Mouse (Mus musculus): ENCODE results near the gene Emx1. TPM values are rescaled to one million over a fixed set of nuclear protein-coding genes. Genes with fewer than 3 reads are reported as not detected.
"Not testable (repeated sequence)": the region's sequence is repeated elsewhere in the genome, so short reads cannot be mapped to it uniquely, and the experiment has no call there.

The Emx1 gene
- polyA plus RNA-seq (2014; fragmentation: Nextera tagmentation; extraction: Ambion mirVana): not detected in 2 replicates

DNA sequence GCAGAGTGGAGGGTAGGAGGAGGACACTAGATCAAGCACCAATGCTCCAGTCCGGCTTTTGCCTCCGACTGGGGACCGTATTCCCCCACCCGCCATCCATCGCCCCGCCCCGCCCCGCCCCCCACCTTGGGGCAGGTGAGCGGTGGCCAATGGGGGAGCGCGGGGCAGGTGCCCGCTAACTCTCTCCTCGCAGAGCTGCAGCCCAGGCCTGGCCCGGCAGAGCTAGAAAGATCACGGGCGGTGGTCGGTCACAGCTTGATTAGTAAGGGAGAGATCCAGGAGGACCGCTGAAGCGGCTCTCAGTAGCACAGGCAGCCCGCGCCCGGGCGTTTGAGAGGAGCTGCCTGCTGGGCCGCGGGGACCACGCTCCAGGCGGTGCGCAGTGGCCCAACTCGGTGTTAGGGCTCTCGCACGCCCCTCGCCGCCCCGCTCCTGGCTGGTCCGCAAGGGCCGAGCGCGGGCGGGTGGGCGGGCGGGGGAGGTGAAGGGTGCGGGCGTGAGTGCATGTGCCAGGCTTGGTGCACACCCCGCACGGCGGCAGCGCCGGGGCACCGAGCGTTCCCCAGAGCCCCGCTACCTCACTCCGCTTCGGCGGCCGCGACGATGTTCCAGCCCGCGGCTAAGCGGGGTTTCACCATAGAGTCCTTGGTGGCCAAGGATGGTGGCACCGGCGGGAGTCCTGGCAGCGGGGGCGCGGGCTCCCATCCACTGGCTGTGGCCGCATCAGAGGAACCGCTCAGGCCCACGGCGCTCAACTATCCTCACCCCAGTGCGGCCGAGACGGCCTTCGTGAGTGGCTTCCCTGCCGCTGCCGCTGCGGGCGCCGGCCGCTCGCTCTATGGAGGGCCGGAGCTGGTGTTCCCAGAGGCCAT lies at the start of gene Emx1:
Gene Emx1, plus strand, starts transcription at position 99 of the 872 bp plus-strand sequence.
- H3K36me3 ChIP-seq (ENCODE audit: control insufficient read depth, insufficient read depth, low read length): no peaks in the 10 kb centered on the region
- H3K4me1 ChIP-seq (ENCODE audit: control insufficient read depth, insufficient read depth, low read length): peaks cover 17% of the 10 kb centered on the region
- H3K27me3 ChIP-seq (ENCODE audit: control insufficient read depth, insufficient read depth, low read length): peaks cover 84% of the 10 kb centered on the region
- H3K9me3 ChIP-seq (ENCODE audit: control insufficient read depth, low read length): no peaks in the 10 kb centered on the region
- under 1% methylated on average over 65 of the region's 81 CpGs for WGBS
- peak within 1 kb of the TSS; percentile 25 for H3K4me3 ChIP-seq (ENCODE audit: low read depth, low read length)
- peak within 1 kb of the TSS; percentile 18; the same call in 1 of the 2 replicates for H3K9ac ChIP-seq (ENCODE audit: low read length)
- peak; percentile 67 for DNase-seq (ENCODE audit: low spot score)
- peak; percentile 63 for ATAC-seq (ENCODE audit: insufficient read depth, low FRiP score, low TSS enrichment)
- H3K4me2 ChIP-seq (ENCODE audit: low read depth): peak within 1 kb of the TSS; percentile 47
- H3K27ac ChIP-seq (ENCODE audit: low read depth, low read length): no peak within 1 kb of the TSS

DNA sequence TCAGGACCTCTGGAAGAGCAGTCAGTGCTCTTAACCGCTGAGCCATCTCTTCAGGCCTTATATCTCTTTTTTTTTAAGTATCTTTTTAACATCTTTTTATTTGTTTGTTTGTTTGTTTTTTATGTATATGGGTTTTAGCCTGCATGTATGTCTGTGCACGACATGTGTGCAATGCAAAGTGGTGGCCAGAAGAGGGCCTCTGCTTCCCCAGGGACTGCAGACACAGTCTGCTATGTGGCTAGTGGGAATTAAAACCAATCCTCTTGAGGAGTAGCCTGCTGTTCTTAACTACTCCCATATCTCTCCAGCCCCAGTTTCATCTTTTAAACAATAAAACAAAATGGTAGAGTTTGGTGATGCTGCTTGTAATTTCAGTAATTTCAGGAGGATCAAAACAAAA lies 47.7 kb upstream of the Emx1 start:
- H3K27me3 ChIP-seq (ENCODE audit: control insufficient read depth, insufficient read depth, low read length): no peaks in the 10 kb centered on the region
- H3K27ac ChIP-seq (ENCODE audit: low read depth, low read length): no peak overlapping the region
- ATAC-seq (ENCODE audit: insufficient read depth, low FRiP score, low TSS enrichment) (no peak), DNase-seq (ENCODE audit: low spot score) (no peak)
- H3K4me3 ChIP-seq (ENCODE audit: low read depth, low read length): no peak overlapping the region
- H3K4me2 ChIP-seq (ENCODE audit: low read depth): no peak overlapping the region
- no peaks in the 10 kb centered on the region for H3K36me3 ChIP-seq (ENCODE audit: control insufficient read depth, insufficient read depth, low read length)
- H3K9me3 ChIP-seq (ENCODE audit: control insufficient read depth, low read length): no peaks in the 10 kb centered on the region
- 92% methylated on average over 2 of the region's 2 CpGs for WGBS
- H3K9ac ChIP-seq (ENCODE audit: low read length): no peak overlapping the region
- H3K4me1 ChIP-seq (ENCODE audit: control insufficient read depth, insufficient read depth, low read length): peaks cover 2% of the 10 kb centered on the region; the same call in 1 of the 2 replicates

DNA sequence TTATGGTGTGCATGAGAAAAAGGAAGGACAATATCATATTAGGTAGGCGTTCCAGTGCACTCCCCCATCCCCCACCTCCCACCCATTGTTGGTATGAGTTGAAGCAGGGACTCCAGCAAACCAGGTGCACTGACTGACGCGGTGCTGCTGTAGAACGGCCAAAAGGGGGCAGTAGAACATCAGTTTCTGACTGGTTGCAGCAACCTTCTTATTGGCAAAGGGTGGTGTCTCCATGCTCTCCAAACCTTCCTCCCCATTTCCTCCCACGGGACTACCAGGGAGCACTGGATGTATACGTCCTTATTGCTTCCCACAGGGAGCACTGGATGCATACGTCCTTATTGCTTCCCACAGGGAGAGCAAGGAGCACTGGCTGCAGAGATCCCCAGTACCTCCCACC lies 46.2 kb upstream of the Emx1 start:
- not testable (repeated sequence) for H3K4me3 ChIP-seq (ENCODE audit: low read depth, low read length); H3K9me3 ChIP-seq (ENCODE audit: control insufficient read depth, low read length); H3K36me3 ChIP-seq (ENCODE audit: control insufficient read depth, insufficient read depth, low read length); H3K4me2 ChIP-seq (ENCODE audit: low read depth); H3K9ac ChIP-seq (ENCODE audit: low read length); H3K4me1 ChIP-seq (ENCODE audit: control insufficient read depth, insufficient read depth, low read length); H3K27ac ChIP-seq (ENCODE audit: low read depth, low read length); H3K27me3 ChIP-seq (ENCODE audit: control insufficient read depth, insufficient read depth, low read length); ATAC-seq (ENCODE audit: insufficient read depth, low FRiP score, low TSS enrichment)
- DNase-seq (ENCODE audit: low spot score): peak; percentile 39
- 11% methylated on average over 6 of the region's 7 CpGs for WGBS

DNA sequence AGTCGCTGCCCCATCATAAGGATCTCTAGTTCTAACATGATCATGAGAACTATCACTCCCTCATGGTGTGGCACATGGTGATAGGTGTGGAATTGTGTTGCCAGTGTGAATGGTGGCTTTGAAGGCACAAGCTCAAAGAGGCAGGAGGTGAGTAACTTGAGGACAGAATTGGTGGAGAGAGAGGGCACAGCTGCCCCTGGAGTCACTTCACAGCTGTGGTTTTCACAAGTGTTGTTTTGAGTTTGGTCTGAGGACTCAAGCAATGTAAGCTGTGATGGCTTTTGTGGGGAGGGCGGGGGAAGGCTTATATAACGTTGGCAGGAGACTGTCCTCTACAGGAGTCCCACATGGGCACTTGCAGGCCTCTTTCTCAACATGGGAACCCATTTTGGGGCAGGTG lies 42.8 kb upstream of the Emx1 start:
- no peak overlapping the region for H3K27ac ChIP-seq (ENCODE audit: low read depth, low read length)
- H3K27me3 ChIP-seq (ENCODE audit: control insufficient read depth, insufficient read depth, low read length): no peaks in the 10 kb centered on the region
- DNase-seq (ENCODE audit: low spot score): no peak
- no peak overlapping the region for H3K4me3 ChIP-seq (ENCODE audit: low read depth, low read length)
- no peaks in the 10 kb centered on the region for H3K4me1 ChIP-seq (ENCODE audit: control insufficient read depth, insufficient read depth, low read length)
- H3K36me3 ChIP-seq (ENCODE audit: control insufficient read depth, insufficient read depth, low read length): no peaks in the 10 kb centered on the region
- no peak overlapping the region for H3K4me2 ChIP-seq (ENCODE audit: low read depth)
- H3K9ac ChIP-seq (ENCODE audit: low read length): no peak overlapping the region
- ATAC-seq (ENCODE audit: insufficient read depth, low FRiP score, low TSS enrichment): no peak
- WGBS: 80% methylated on average over 3 of the region's 3 CpGs
- H3K9me3 ChIP-seq (ENCODE audit: control insufficient read depth, low read length): no peaks in the 10 kb centered on the region

DNA sequence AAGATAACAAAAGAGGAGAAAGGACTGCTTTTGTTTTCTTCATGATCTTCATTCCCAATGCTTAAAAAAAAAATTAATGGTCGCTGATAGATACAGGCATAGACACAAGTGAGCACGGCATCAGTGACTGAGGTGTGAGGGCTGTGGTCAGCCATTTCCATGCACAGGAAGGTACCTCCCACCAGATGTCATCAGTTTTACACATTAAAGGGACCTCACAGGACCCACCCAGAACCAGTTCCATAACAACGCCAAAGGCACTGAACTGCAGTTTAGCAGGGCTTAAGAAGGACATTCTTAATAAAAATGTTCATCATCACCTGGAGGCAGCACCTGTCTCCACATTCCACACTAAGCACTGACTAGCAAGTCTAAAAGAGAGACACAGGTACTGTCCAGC lies 39.6 kb upstream of the Emx1 start:
- no peak for ATAC-seq (ENCODE audit: insufficient read depth, low FRiP score, low TSS enrichment)
- Histone ChIP-seq H3K4me3 (ENCODE audit: low read depth, low read length) (no peak overlapping the region), H3K9me3 (ENCODE audit: control insufficient read depth, low read length) (no peaks in the 10 kb centered on the region), H3K27me3 (ENCODE audit: control insufficient read depth, insufficient read depth, low read length) (no peaks in the 10 kb centered on the region), H3K9ac (ENCODE audit: low read length) (no peak overlapping the region), H3K36me3 (ENCODE audit: control insufficient read depth, insufficient read depth, low read length) (no peaks in the 10 kb centered on the region), H3K27ac (ENCODE audit: low read depth, low read length) (no peak overlapping the region), H3K4me2 (ENCODE audit: low read depth) (no peak overlapping the region), H3K4me1 (ENCODE audit: control insufficient read depth, insufficient read depth, low read length) (no peaks in the 10 kb centered on the region)
- no peak for DNase-seq (ENCODE audit: low spot score)
- WGBS: 58% methylated on average over 3 of the region's 3 CpGs

DNA sequence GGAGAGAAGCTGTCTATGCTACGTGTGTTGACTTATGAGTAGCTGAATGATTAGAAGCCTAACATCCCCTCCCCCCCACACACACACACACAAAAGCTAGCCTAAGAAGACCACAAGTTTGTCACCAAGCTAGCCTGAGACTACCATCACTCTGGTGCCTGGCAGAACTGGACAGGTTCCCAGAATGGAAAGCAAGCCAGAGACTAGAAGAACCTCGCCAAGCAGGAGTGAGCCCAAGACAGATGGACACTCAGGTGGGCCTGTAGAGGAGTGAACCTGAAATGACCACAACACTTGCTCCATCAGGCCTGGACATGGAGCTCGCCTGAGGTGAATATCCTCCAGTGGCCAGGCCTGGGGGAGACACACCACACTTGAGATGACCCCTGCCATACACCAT lies 36.9 kb upstream of the Emx1 start:
- H3K36me3 ChIP-seq (ENCODE audit: control insufficient read depth, insufficient read depth, low read length): no peaks in the 10 kb centered on the region
- H3K9me3 ChIP-seq (ENCODE audit: control insufficient read depth, low read length): no peaks in the 10 kb centered on the region
- H3K4me2 ChIP-seq (ENCODE audit: low read depth): no peak overlapping the region
- no peak overlapping the region for H3K9ac ChIP-seq (ENCODE audit: low read length)
- no peak overlapping the region for H3K27ac ChIP-seq (ENCODE audit: low read depth, low read length)
- H3K27me3 ChIP-seq (ENCODE audit: control insufficient read depth, insufficient read depth, low read length): no peaks in the 10 kb centered on the region
- H3K4me3 ChIP-seq (ENCODE audit: low read depth, low read length): no peak overlapping the region
- DNase-seq (ENCODE audit: low spot score): no peak
- WGBS: 80% methylated on average over 3 of the region's 3 CpGs
- ATAC-seq (ENCODE audit: insufficient read depth, low FRiP score, low TSS enrichment): no peak
- H3K4me1 ChIP-seq (ENCODE audit: control insufficient read depth, insufficient read depth, low read length): no peaks in the 10 kb centered on the region

DNA sequence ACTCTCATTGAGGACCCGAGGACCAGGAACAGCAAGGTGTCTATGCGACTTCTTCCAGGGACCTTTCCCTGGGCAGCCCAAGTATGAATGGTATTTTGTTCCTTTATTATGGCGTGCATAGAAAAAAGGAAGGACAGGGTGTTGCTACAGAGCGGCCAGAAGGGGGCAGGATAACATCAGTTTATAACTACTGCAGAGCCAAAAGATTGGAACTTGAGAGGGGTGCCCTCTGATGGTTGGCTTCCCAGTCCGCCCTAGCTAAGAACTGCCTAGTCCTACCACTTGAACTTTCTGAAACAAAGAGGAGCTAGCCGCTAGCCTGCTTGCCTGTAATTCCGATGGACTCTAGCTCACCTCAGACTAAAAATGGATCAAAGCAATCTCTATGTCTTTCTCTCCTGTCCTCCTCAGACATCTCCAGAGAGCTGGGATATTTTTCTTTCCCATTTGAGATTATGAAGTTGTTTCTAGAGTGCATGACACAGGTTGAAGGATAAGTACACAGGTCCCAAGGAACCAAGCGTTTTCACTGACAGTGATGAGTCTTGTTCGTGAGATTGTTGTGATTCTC lies 33.2 kb upstream of the Emx1 start:
- H3K4me1 ChIP-seq (ENCODE audit: control insufficient read depth, insufficient read depth, low read length): no peaks in the 10 kb centered on the region
- no peak overlapping the region for H3K4me2 ChIP-seq (ENCODE audit: low read depth)
- H3K9ac ChIP-seq (ENCODE audit: low read length): no peak overlapping the region
- H3K36me3 ChIP-seq (ENCODE audit: control insufficient read depth, insufficient read depth, low read length): no peaks in the 10 kb centered on the region
- no peaks in the 10 kb centered on the region for H3K27me3 ChIP-seq (ENCODE audit: control insufficient read depth, insufficient read depth, low read length)
- H3K4me3 ChIP-seq (ENCODE audit: low read depth, low read length): no peak overlapping the region
- H3K27ac ChIP-seq (ENCODE audit: low read depth, low read length): no peak overlapping the region
- ATAC-seq (ENCODE audit: insufficient read depth, low FRiP score, low TSS enrichment) (peak; percentile 45; the same call in 1 of the 2 replicates), DNase-seq (ENCODE audit: low spot score) (peak; percentile 81)
- H3K9me3 ChIP-seq (ENCODE audit: control insufficient read depth, low read length): no peaks in the 10 kb centered on the region
- 13% methylated on average over 9 of the region's 9 CpGs for WGBS

DNA sequence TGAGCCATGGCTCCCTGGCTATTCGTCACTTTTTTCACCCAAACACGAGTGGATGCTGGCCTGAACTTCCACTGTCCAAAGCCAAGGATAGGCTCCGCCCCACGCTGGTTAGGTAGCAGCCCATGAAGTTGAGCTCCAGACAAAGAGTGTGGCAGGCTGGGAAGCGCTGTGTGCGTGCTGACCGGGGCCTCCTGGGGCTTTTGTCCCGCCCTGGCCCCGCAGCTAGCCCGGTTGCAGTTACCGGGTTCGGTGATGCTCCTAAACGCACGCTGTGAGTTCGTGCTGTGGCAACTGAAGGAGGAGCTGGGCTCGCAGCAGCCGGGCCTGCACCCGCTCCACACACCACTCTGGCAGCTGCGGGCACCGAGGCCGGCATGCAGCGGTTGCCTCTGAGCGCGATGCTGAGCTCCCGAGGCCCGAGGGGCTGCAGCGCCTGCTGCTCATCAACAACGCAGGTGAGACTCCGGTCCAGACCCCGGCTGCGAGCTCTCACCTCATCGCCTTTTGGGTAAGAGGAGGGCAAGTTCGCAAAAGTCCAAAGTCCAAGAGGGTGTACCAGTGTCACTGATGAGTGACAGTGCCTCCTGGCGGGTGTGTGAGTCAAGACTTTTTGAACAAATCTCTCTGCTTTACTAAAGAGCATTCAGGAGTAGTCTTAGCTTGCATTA lies 32.2 kb upstream of the Emx1 start:
- Histone ChIP-seq H3K4me2 (ENCODE audit: low read depth) (peak overlapping the region; percentile 83), H3K27ac (ENCODE audit: low read depth, low read length) (no peak overlapping the region), H3K27me3 (ENCODE audit: control insufficient read depth, insufficient read depth, low read length) (no peaks in the 10 kb centered on the region), H3K4me3 (ENCODE audit: low read depth, low read length) (peak overlapping the region; percentile 39), H3K9me3 (ENCODE audit: control insufficient read depth, low read length) (no peaks in the 10 kb centered on the region), H3K36me3 (ENCODE audit: control insufficient read depth, insufficient read depth, low read length) (no peaks in the 10 kb centered on the region), H3K9ac (ENCODE audit: low read length) (peak overlapping the region; percentile 80), H3K4me1 (ENCODE audit: control insufficient read depth, insufficient read depth, low read length) (no peaks in the 10 kb centered on the region)
- DNase-seq (ENCODE audit: low spot score) (peak; percentile 74), ATAC-seq (ENCODE audit: insufficient read depth, low FRiP score, low TSS enrichment) (peak; percentile 48)
- WGBS: 1% methylated on average over 34 of the region's 34 CpGs
